Mouse (Mus musculus) heart, postnatal 0 days (tissue): ENCODE results near the gene Lcn6.

Experiments used
- CTCF ChIP-seq: IDR thresholded peaks from 2 replicates; pipeline ENCODE4 v1.5.1; 2016; ENCODE audit warnings: antibody characterized with exemption, control low read depth, low read depth
- EP300 ChIP-seq: IDR thresholded peaks from 2 replicates; pipeline ENCODE4 v1.6.1; 2016; ENCODE audit warnings: antibody characterized with exemption, low read depth

DNA sequence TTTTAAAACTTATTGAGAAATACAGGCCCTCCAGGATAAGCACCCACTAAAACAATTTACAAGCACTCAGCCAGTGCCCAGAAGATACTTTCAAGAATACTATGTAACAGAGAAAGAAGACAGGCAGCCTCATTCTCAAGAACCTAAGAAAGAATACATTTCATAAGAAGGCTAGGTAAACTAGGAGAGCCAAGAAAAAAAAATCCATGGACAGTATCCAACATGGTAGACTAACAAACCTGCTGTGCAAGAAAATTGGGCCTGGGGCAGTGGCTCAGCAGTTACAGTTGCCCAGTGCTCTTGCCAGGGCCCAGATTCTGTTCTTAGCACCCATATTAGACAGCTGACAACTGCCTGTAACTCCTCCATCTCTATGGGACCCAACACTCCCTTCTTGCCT lies 40.6 kb downstream of the Lcn6 start:
- no peak for TF ChIP-seq EP300
- TF ChIP-seq CTCF, result no peak
